Mouse (Mus musculus) bone marrow, adult 2 months (tissue): ENCODE measurements around the gene Gm1113. TPM values are rescaled to one million over a fixed set of nuclear protein-coding genes. Genes with fewer than 3 reads are reported as not detected.

Experiments used
- H3K27ac ChIP-seq: fragments of 200-500 bp; 2 replicates; pipeline ENCODE4 v1.5.1; 2012; ENCODE audit warnings: low read depth, mild to moderate bottlenecking, control low read depth, inconsistent platforms, low read length; ENCODE audit not compliant: control insufficient read depth, poor library complexity, insufficient read depth
- H3K4me1 ChIP-seq: fragments of 200-500 bp; 2 replicates; pipeline ENCODE4 v1.6.1; 2011; ENCODE audit warnings: low read length; ENCODE audit not compliant: control insufficient read depth, insufficient read depth
- H3K4me3 ChIP-seq: fragments of 200-500 bp; replicated peaks from 2 replicates; pipeline ENCODE3; 2011; ENCODE audit warnings: mild to moderate bottlenecking, low read depth, low read length, control low read depth; ENCODE audit not compliant: control insufficient read depth
- CTCF ChIP-seq: fragments of 200-500 bp; IDR thresholded peaks from 2 replicates; pipeline ENCODE4 v1.5.1; 2011; ENCODE audit warnings: low read length, control low read depth; ENCODE audit not compliant: control insufficient read depth, insufficient read depth
- POLR2A ChIP-seq: fragments of 200-500 bp; IDR thresholded peaks from 2 replicates; pipeline ENCODE4 v1.6.1; 2011; ENCODE audit warnings: low read depth, mild to moderate bottlenecking, control low read depth, low read length, borderline replicate concordance; ENCODE audit not compliant: control insufficient read depth
- WGBS: fragments of 180-500 bp; shearing (Covaris S2); methylation state at CpG from one replicate; pipeline ENCODE4 v1.1.7; 2018; 5-methylcytosine and 5-hydroxymethylcytosine counted together
- polyA plus RNA-seq: library from polyadenylated mRNA; stranded (reverse); fragments of >200 nt; gene quantifications from 2 replicates; pipeline ENCODE4 v1.2.4, GENCODE M21; 2011; ENCODE audit warnings: low replicate concordance; ENCODE audit not compliant: missing spikeins, insufficient read depth, insufficient read length

Gene Gm1113
- polyA plus RNA-seq, 1 experiment = not detected

GRCm38 (mm10) chr9:35474104-35474724 is 43.9 kb downstream of the Gm1113 start:
- H3K27ac ChIP-seq = no peak overlapping the region
- no peak overlapping the region for H3K4me3 ChIP-seq
- no peaks in the 10 kb centered on the region for H3K4me1 ChIP-seq
- 86% methylated on average over 10 of the region's 10 CpGs for WGBS
- TF ChIP-seq CTCF = no peak

GRCm38 (mm10) chr9:35468913-35469312 is 49.2 kb downstream of the Gm1113 start:
- no peaks in the 10 kb centered on the region for H3K4me1 ChIP-seq
- no peak overlapping the region for H3K27ac ChIP-seq
- TF ChIP-seq CTCF = no peak
- no peak for TF ChIP-seq POLR2A
- no peak overlapping the region for H3K4me3 ChIP-seq

- Histone ChIP-seq H3K27ac (no peak overlapping the region), H3K4me3 (no peak overlapping the region), H3K4me1 (no peaks in the 10 kb centered on the region)
- 60% methylated on average over 8 of the region's 8 CpGs for WGBS
- TF ChIP-seq CTCF = no peak
- no peak for TF ChIP-seq POLR2A
Observed at GRCm38 (mm10) chr9:35467264-35467817, 50.7 kb downstream of the Gm1113 start.

- Histone ChIP-seq H3K4me1 (no peaks in the 10 kb centered on the region), H3K27ac (no peak overlapping the region), H3K4me3 (no peak overlapping the region)
- TF ChIP-seq POLR2A = no peak
- no peak for TF ChIP-seq CTCF
- WGBS = 41% methylated on average over 8 of the region's 8 CpGs
Observed at GRCm38 (mm10) chr9:35459594-35459993, 58.5 kb downstream of the Gm1113 start.

Other genes with a start within 250 kb of the Gm1113 start
- 0.66 and 2.8 TPM in 2 replicates for gene Cdon, start 97.1 kb downstream of the Gm1113 start, polyA plus RNA-seq
- 0.18 TPM in 1 of 2 replicates, not detected in the other for gene Ddx25, start 40.3 kb upstream of the Gm1113 start, polyA plus RNA-seq
- gene Pus3, start 40.3 kb upstream of the Gm1113 start, polyA plus RNA-seq = 6.1 and 9.4 TPM in 2 replicates
- 0.57 TPM in 1 of 2 replicates, not detected in the other for gene Pate2, start 52.0 kb upstream of the Gm1113 start, polyA plus RNA-seq
- 14.7 and 21.1 TPM in 2 replicates for gene Hyls1, start 52.1 kb upstream of the Gm1113 start, polyA plus RNA-seq
- gene Pate4, start 93.7 kb upstream of the Gm1113 start, polyA plus RNA-seq = not detected in 2 replicates
- gene Pate3, start 129.9 kb upstream of the Gm1113 start, polyA plus RNA-seq = not detected in 2 replicates
- not detected in 2 replicates for gene Pate1, start 169.1 kb upstream of the Gm1113 start, polyA plus RNA-seq
- not detected in 2 replicates for gene Gm17677, start 222.8 kb upstream of the Gm1113 start, polyA plus RNA-seq